Mouse (Mus musculus): ENCODE measurements around the gene Ptma. TPM values are rescaled to one million over a fixed set of nuclear protein-coding genes. Genes with fewer than 3 reads are reported as not detected.

Gene Ptma
- polyA plus RNA-seq, 1 experiment from 2014 or later, result 1,264 TPM

DNA sequence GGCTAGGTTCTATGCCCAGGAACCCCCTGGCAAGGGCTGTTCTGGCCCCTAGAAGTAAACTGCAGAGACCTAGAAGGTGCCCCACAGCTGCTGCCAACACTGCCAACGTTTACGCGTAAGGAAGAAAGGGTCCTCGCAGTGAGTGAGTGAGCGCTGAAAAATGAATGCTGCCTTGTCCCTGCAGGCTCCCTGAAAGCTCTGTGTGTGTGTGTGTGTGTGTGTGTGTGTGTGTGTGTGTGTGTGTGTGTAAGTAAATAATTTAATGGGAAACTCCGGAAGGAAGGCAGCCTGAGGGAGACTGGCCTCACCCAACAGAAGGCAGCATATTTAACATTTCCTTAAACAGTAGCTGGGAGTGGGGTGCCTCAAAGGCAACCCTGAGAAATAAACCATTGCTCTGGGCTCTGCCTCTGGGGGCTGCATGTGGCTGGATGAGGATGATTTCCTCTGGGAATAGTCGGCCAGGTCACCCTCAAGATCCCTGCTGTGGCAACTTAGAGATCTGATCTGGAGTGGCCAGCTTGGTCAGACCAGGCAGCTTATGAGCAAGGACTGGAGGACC lies 34.9 kb upstream of the Ptma start:
- no peak overlapping the region for H3K4me2 ChIP-seq (replicated peaks; ENCODE audit: low read depth, low read length)
- ATAC-seq (peak; percentile 12), DNase-seq (ENCODE audit: low spot score) (peak; percentile 67)
- no peaks in the 10 kb centered on the region for H3K9me3 ChIP-seq (ENCODE audit: low read length)
- H3K4me3 ChIP-seq (ENCODE audit: low read depth, low read length), result no peak overlapping the region
- H3K36me3 ChIP-seq (ENCODE audit: insufficient read depth, low read length), result no peaks in the 10 kb centered on the region
- H3K27ac ChIP-seq (ENCODE audit: low read length), result peak overlapping the region; percentile 92
- TF ChIP-seq CTCF (IDR thresholded peaks at IDR 0.05), result no peak
- peak; percentile 47; the same call in 1 of the 2 replicates for TF ChIP-seq EP300 (IDR thresholded peaks at IDR 0.05)
- WGBS, result 6% methylated on average over 7 of the region's 7 CpGs
- no peak overlapping the region for H3K9ac ChIP-seq (replicated peaks; ENCODE audit: low read depth)
- H3K27me3 ChIP-seq (replicated peaks; ENCODE audit: insufficient read depth, low read length), result no peaks in the 10 kb centered on the region
- peaks cover 31% of the 10 kb centered on the region; the same call in 1 of the 2 replicates for H3K4me1 ChIP-seq (ENCODE audit: insufficient read depth, low read depth, low read length)

DNA sequence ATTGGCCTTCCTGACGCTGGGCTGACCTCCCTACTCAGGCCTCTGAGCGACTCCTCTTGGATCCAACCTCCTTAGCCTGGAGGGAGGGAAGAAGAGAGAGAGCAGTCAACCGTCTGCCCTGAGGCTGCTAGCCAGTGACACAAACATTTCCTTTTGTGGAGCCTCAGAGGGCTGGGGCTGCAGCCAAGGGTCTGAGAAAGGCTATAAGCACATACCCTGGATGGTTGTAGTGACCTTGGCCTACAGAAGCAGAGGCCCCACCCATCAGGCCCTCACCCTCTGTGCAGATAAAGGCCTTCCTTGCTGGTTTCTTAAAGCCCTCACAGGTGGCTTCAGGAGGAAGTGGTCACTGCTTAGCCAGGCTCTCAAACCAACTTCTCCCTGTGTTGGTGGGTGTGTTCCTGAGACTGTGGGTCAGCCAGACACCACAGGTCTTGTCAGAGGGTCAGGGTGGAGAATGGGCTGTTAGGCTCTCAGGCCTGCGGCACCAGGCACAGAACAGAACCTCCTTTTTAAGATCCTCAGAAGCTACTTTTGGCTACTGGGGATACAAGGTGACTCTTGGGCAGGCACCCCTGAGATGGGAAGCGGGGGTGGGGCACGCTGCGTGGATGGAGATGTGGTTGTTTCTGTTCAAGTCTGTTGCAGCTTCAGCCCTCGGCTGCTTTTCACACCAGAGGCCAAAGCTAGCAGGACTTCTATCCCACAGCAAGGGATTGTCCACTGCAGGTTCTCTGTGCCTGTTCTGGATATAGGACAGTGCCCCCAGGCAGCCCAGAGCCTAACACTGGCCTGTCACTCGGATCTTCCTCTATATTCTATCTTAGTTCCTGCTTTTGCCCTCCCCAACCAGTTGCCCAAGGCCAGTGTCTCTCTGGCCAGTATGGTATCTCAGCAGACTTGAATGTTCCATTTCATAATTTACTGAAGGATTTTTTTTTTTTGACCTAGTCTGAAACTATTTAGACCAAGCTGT lies 34.1 kb upstream of the Ptma start:
- Histone ChIP-seq H3K4me2 (replicated peaks; ENCODE audit: low read depth, low read length) (no peak overlapping the region), H3K4me1 (ENCODE audit: insufficient read depth, low read depth, low read length) (peaks cover 31% of the 10 kb centered on the region; the same call in 1 of the 2 replicates), H3K27me3 (replicated peaks; ENCODE audit: insufficient read depth, low read length) (no peaks in the 10 kb centered on the region), H3K27ac (ENCODE audit: low read length) (peak overlapping the region; percentile 92), H3K4me3 (ENCODE audit: low read depth, low read length) (no peak overlapping the region), H3K9me3 (ENCODE audit: low read length) (no peaks in the 10 kb centered on the region), H3K9ac (replicated peaks; ENCODE audit: low read depth) (0 out of 2 replicates have a peak overlapping the region, but pooled peaks have one; percentile 8), H3K36me3 (ENCODE audit: insufficient read depth, low read length) (no peaks in the 10 kb centered on the region)
- DNase-seq (ENCODE audit: low spot score), result peak; percentile 72
- WGBS, result 52% methylated on average over 9 of the region's 9 CpGs
- TF ChIP-seq CTCF (IDR thresholded peaks at IDR 0.05) (no peak), EP300 (IDR thresholded peaks at IDR 0.05) (no peak)
- peak; percentile 25 for ATAC-seq

DNA sequence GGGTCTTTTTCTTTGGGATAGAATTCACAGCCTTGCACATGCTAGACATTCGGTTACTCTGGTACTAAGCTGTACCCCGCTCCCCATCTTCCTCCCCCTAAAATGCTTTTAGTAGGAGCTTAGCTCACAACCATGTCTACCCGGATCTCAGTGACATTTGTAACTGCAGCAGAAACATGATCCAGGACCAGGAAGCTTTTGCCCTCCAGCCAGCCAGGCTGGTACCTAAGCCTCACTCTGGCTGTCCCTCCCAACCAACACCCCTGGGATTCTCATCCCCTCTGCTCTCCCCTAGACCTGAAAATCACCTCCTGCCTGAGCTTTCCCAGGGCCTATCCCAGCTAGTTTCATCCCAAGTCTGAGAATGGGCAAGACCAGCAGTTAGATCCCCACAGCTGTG lies 32.7 kb upstream of the Ptma start:
- WGBS, result 88% methylated on average over 3 of the region's 3 CpGs
- H3K4me3 ChIP-seq (ENCODE audit: low read depth, low read length), result no peak overlapping the region
- no peak for DNase-seq (ENCODE audit: low spot score)
- H3K27ac ChIP-seq (ENCODE audit: low read length), result no peak overlapping the region
- TF ChIP-seq CTCF (IDR thresholded peaks at IDR 0.05), result no peak
- no peak for TF ChIP-seq EP300 (IDR thresholded peaks at IDR 0.05)
- no peaks in the 10 kb centered on the region for H3K9me3 ChIP-seq (ENCODE audit: low read length)
- H3K9ac ChIP-seq (replicated peaks; ENCODE audit: low read depth), result no peak overlapping the region
- peaks cover 24% of the 10 kb centered on the region; the same call in 1 of the 2 replicates for H3K4me1 ChIP-seq (ENCODE audit: insufficient read depth, low read depth, low read length)
- no peak overlapping the region for H3K4me2 ChIP-seq (replicated peaks; ENCODE audit: low read depth, low read length)
- no peak for ATAC-seq
- no peaks in the 10 kb centered on the region for H3K27me3 ChIP-seq (replicated peaks; ENCODE audit: insufficient read depth, low read length)
- no peaks in the 10 kb centered on the region for H3K36me3 ChIP-seq (ENCODE audit: insufficient read depth, low read length)

DNA sequence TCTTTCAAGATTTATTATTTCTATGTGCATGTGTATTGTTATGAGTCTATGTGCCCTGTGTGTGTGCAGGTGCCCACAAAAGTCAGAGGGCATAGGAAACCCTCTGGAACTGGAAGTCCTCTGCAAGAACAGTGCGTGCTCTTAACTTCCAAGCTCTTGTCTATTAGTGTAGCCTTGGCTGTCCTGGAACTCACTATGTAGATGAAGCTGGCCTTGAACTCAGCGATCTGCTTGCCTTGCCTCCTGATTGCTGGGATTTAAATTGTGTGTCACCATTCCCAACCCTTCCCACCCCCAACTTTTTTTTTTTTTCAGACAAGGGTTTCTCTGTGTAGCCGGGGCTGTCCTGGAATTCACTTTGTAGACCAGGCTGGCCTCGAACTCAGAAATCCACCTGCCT lies 30.2 kb upstream of the Ptma start:
- WGBS, result 91% methylated on average over 4 of the region's 4 CpGs
- no peak overlapping the region for H3K4me2 ChIP-seq (replicated peaks; ENCODE audit: low read depth, low read length)
- H3K36me3 ChIP-seq (ENCODE audit: insufficient read depth, low read length), result no peaks in the 10 kb centered on the region
- no peaks in the 10 kb centered on the region for H3K27me3 ChIP-seq (replicated peaks; ENCODE audit: insufficient read depth, low read length)
- DNase-seq (ENCODE audit: low spot score), result no peak
- no peak for ATAC-seq
- no peak overlapping the region for H3K27ac ChIP-seq (ENCODE audit: low read length)
- no peak overlapping the region for H3K4me3 ChIP-seq (ENCODE audit: low read depth, low read length)
- TF ChIP-seq CTCF (IDR thresholded peaks at IDR 0.05), result no peak
- TF ChIP-seq EP300 (IDR thresholded peaks at IDR 0.05), result no peak
- no peak overlapping the region for H3K9ac ChIP-seq (replicated peaks; ENCODE audit: low read depth)
- peaks cover 16% of the 10 kb centered on the region; the same call in 1 of the 2 replicates for H3K4me1 ChIP-seq (ENCODE audit: insufficient read depth, low read depth, low read length)
- no peaks in the 10 kb centered on the region for H3K9me3 ChIP-seq (ENCODE audit: low read length)

DNA sequence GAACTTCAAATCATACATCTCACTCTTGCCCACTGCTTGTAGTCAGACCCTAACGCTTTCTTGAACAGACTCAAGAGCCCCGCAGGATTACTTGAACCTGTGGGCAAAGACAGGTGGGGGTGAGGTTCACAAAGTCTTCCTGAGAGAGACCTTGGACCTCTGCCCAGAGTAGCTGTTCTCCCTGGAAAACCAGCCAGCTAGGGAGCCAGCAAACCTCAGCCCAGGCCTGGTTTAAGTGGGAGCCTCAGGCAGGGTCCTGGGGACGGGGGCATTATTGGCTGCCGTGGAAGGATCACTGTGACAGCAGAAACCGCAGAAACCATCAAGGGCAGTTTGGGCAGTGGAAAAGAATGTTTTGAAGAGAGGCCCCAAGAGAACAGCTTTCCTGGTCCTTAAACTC lies 29.2 kb upstream of the Ptma start:
- no peaks in the 10 kb centered on the region for H3K36me3 ChIP-seq (ENCODE audit: insufficient read depth, low read length)
- H3K4me2 ChIP-seq (replicated peaks; ENCODE audit: low read depth, low read length), result no peak overlapping the region
- peak overlapping the region; percentile 20; the same call in 1 of the 2 replicates for H3K27ac ChIP-seq (ENCODE audit: low read length)
- no peaks in the 10 kb centered on the region for H3K27me3 ChIP-seq (replicated peaks; ENCODE audit: insufficient read depth, low read length)
- ATAC-seq (no peak), DNase-seq (ENCODE audit: low spot score) (no peak)
- peaks cover 8% of the 10 kb centered on the region; the same call in 1 of the 2 replicates for H3K4me1 ChIP-seq (ENCODE audit: insufficient read depth, low read depth, low read length)
- no peak overlapping the region for H3K4me3 ChIP-seq (ENCODE audit: low read depth, low read length)
- no peak overlapping the region for H3K9ac ChIP-seq (replicated peaks; ENCODE audit: low read depth)
- no peaks in the 10 kb centered on the region for H3K9me3 ChIP-seq (ENCODE audit: low read length)
- TF ChIP-seq CTCF (IDR thresholded peaks at IDR 0.05) (no peak), EP300 (IDR thresholded peaks at IDR 0.05) (no peak)
- WGBS, result 49% methylated on average over 5 of the region's 5 CpGs

DNA sequence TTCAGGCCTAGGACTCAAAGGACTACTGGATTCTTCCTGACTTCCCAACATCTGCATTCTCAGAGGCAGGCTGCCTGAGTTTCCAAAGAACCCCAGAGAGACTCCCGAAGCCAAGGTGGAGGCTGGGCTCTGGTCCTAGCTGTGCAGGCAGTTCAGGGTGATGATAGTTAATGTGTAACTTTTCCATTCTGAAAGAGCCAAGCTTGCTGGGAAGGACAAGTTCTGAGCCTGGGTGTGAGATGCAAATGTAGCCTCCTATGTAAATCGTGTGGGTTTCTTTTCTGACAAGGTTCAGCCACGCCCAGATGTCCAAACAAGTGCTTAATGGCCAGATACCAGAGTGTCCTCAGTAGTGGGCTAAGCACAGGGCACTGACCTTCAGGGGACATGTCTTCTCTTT lies 28.5 kb upstream of the Ptma start:
- peak; percentile 56 for DNase-seq (ENCODE audit: low spot score)

More for the DNA sequence above, 28.5 kb upstream of the Ptma start:
- Histone ChIP-seq H3K27ac (ENCODE audit: low read length) (0 out of 2 replicates have a peak overlapping the region, but pooled peaks have one; percentile 20), H3K4me3 (ENCODE audit: low read depth, low read length) (no peak overlapping the region), H3K27me3 (replicated peaks; ENCODE audit: insufficient read depth, low read length) (no peaks in the 10 kb centered on the region), H3K9ac (replicated peaks; ENCODE audit: low read depth) (no peak overlapping the region), H3K36me3 (ENCODE audit: insufficient read depth, low read length) (no peaks in the 10 kb centered on the region), H3K4me2 (replicated peaks; ENCODE audit: low read depth, low read length) (no peak overlapping the region), H3K4me1 (ENCODE audit: insufficient read depth, low read depth, low read length) (peaks cover 7% of the 10 kb centered on the region; the same call in 1 of the 2 replicates), H3K9me3 (ENCODE audit: low read length) (no peaks in the 10 kb centered on the region)
- 25% methylated on average over 3 of the region's 3 CpGs for WGBS
- ATAC-seq, result no peak
- TF ChIP-seq CTCF (IDR thresholded peaks at IDR 0.05) (no peak), EP300 (IDR thresholded peaks at IDR 0.05) (no peak)

All from lung, postnatal 0 days (tissue).